Mouse (Mus musculus): ENCODE data around the gene Muc20. TPM values are rescaled to one million over a fixed set of nuclear protein-coding genes. Genes with fewer than 3 reads are reported as not detected.

The Muc20 gene
- polyA plus RNA-seq, 1 experiment from 2014 or later: 0.13 TPM

DNA sequence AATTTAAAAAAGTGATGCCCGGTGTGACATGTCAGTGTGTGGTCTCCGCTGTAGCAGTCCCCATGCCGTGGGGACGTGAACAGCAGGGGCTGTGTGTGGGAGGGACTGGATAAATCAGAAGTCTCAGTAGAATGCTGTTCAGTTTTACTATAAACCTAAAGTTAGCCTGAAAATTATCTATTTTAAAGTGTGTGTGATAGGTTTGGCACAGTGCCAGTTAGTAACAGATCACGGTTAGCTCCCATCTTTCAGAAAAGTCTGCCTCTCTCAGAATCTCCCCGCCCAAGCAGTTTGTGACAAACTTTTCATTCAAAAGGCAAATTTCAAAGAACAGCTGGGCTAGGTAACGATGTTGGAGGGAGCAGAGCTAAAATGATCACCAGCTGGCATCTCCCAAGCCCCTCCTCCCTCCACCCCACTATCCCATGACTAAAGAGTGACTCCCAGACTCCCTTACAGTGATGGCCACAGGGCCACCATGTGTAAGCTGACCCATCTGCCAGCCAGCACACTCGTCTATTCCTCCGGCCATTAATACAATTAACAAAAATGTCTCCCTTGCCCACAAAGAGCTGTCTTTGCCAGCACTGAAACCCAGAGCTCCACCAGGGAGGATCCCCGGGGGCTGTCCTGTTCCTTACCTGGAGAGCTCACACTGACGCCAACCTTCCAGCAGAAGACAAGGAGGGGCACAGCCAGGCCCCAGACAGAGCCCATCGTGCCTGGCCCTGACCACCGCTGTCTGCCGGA lies 384 bp downstream of the Muc20 start:
- DNase-seq (ENCODE audit: low spot score): no peak

DNA sequence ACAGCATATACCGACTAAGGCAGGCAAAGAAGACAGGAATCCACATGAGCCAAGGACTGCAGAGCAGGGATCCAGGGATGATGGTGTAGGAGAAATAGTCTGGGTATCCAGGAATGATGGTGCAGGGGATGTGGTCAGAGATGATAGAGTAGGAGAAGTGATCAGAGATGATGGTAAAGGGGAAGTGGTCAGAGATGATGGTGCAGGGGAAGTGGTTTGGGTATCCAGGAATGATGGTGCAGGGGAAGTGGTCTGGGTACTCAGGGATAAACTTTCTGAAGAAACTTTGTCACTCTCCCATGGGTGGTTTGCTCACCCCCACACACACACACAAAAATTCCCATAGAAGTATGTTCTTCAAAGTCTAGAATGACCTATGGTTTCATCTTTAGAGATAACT lies 2.1 kb downstream of the Muc20 start:
- DNase-seq (ENCODE audit: low spot score): no peak

DNA sequence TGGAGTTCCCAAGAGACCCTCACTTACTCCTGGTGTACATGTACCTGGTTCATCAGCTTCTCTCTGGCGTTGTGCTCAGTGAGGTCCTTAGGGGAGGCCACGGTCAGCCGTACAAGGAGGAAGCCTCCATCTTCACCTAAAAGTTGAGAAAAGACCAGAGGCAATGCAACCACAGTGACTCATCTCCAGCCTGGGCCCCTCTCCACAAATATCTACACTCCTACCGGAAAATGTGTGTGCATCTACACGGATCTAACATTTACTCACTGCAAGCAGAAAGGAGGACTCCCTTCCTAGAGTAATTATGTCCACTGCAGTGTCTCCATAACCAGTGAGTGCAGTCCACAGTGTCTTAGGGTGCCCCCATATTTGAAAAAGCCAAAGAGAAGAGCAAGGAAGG lies 7.2 kb downstream of the Muc20 start:
- no peak for DNase-seq (ENCODE audit: low spot score)

DNA sequence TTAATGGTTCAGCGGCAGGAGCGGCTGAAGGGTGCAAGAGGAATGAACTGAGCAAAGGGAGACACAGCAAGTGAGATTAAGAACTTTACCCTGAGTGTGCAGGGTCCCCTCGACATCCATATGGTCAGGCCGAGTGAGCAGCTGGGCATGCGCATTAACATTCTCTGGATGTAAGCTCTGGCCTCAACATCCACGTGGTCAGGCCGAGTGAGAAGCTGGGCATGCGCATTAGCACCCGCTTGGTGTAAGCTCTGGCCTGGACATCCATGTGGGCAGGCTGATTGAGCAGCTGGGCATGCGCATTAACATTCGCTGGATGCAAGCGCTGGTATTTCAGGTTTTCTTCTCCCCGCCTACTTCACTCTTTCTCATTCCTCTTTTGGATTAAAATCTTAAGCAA lies 12.4 kb downstream of the Muc20 start:
- DNase-seq (ENCODE audit: low spot score): no peak

DNA sequence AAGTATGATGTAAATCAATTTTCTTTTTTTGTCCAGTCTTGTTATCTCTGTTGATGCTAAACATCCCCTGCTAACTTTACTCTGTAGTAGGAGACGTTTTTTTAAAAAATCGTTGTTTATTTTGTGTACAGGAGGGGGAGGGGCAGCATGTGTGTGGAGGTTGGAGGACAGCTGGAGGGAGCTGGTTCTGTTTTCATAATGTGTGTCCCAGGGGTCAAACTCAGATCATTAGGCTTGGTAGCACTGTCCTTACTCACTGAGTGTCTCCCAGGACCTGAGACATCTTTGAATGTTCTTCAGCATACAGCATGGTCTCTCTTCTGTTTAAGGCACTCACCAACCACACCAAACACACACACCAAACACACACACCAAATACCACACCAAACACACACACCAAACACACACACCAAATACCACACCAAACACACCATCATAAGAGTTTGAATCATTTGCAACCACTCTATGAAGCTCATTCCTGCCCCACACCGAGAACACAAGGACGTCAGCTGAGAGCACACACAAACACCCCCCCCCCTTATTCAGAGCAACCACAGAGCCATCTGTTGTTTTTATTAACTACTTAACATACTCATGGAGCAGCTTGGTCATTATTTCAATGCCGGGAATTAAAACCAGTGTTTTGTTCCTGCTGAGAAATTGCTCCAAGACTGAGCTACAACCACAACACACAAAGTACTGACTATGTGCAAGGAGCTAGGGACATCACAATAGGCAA lies 13.7 kb downstream of the Muc20 start:
- no peak for DNase-seq (ENCODE audit: low spot score)

DNA sequence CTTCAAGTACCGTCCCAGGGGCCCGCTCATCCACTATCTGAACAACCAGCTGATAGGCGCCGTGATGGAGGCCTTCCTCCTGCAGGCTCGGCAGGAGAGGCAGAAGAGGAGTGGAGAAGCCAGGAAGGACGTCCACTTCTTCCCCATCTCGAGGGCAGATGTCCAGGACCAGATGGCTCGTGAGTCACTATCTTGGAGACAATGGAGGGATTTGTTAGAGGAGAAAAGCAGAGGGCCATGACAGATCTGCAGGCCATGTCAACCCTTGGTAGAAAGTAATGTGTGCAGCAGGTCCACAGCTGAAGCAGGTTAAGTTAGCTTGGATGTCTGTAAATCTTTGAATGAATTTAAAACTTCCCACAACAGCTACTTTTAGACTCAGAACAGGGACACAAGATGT lies 18.3 kb downstream of the Muc20 start:
- DNase-seq (ENCODE audit: low spot score): no peak

DNA sequence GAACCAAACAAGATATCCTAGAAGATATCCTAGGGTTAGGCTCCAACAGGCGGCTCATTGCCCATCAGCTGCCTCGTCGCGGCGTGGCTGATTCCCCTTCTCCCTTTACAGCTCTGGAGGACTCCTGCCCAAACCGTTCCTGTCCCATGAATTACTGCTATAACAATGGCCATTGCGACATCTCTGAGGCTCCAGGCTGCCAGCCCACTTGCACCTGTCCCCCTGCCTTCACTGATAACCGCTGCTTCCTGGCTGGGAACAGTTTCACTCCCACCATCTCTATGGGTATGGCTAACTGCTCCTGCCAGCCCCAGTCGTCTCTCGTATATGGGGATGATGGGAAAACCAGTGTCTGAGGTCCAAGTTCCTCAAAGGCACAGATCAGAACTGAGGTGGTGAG lies 20.6 kb downstream of the Muc20 start:
- no peak for DNase-seq (ENCODE audit: low spot score)

DNA sequence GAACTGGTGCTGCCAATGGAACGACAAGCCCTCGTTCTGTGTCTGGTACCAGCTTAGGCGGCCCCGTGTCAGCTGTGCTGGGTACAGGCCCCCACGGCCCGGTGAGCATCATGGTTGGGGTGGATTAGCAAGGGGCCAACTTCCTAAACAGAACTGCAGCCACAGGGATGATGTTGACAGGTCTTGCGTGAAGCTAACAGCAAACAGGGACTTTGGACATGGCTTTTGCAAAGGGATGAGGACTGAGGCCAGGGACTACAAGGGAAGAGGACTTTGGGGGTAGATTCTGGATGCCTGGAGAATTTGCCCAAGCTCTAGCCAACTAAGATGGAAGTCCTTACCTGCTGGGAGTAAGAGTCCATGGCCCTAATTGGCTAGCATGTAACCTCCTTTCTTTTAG lies 30.3 kb downstream of the Muc20 start:
- no peak for DNase-seq (ENCODE audit: low spot score)

DNA sequence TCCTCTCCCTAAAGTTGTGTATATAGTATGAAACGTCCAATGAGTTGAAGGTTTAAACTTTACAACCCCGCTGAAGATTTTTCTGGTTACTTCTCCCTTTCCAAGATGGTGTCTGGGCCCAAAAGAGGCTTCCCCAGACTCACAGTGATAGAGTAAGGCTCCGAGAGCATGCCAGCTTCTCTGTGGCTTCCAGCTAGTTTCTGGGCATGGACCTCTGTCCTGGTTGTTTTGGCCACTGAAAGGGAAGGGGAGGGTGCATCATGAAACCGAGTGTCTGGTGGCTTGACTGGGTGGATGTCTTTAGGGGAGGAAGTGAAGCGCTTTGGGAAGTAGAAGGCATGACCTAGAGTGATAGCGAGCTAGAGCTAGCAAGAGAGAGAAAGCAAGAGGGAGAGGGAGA lies 32.3 kb downstream of the Muc20 start:
- DNase-seq (ENCODE audit: low spot score): no peak

DNA sequence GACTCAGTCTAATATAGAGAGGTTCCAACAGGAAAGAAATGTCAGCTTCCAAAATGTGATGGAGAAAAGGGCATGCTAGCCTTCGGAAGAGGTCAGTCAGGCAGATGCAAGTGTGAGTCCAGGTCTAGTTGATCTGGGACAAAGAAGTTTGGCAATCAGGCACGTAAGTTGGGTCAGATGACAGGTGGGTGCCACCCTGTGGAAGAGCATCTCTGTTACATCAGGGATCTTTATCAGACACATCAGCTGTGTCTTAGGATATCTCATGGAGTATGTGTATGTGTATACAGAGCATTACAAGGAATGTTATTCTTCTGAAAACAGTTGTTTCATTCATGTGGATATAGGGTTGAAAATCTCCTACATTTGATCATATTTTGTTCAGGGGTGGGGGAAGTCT lies 32.7 kb downstream of the Muc20 start:
- DNase-seq (ENCODE audit: low spot score): no peak

DNA sequence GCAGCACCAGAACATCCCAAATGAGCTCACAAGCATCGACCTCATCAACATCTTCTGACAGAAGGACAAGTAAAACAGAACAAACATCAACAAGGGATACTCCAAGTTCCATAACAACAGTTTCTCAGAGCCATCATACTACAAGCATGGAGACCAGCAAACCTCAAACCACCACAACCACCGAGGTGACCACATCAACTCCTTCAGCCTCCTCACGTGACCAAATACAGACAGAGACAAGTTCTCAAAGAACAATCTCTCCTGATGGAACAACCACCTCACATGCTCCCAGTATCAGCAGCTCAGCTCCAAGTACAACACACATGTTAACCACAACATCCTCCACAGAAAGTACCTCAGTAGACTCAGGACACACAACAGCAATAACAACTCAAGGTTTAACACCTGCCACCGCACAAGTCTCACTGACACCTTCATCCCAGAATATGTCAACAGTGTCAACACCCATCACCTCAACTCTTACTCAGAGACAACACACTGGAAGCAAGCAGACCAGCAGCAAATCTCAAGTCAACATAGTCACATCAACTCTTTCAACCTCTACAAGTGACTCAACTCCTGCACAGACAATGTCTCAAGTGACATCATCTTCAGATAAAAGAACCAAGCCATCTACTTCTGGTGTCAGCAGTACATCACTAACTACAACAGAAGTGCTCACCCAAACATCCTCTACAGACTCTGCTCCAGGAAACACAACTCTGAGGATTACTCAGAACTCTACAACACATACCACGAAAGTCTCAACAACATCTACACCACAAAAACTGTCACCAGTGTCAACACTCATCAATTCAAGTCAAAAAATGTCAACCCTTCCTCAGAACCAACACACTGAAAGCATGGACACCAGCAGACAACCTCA lies 46.8 kb downstream of the Muc20 start:
- DNase-seq (ENCODE audit: low spot score): peak; percentile 6

DNA sequence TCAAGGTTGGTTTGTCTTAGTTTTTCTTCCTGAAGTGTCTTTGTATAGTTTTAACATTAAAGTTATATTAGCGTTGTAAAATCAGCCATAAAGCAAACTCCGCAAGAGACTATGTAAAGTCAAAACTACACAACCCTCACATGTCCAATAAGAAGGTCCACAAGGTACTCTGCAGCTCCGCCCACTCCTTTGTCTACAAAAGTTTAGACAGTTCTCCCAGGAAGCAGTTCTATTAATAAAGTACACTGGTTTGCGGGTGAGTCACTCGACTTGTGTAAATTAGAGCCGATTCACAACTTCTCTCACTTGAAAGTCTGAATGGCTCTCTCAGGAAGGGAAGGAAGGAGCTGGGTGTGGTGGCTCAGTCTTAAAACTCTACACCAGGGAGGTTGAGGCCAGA lies 51.4 kb downstream of the Muc20 start:
- no peak for DNase-seq (ENCODE audit: low spot score)

DNA sequence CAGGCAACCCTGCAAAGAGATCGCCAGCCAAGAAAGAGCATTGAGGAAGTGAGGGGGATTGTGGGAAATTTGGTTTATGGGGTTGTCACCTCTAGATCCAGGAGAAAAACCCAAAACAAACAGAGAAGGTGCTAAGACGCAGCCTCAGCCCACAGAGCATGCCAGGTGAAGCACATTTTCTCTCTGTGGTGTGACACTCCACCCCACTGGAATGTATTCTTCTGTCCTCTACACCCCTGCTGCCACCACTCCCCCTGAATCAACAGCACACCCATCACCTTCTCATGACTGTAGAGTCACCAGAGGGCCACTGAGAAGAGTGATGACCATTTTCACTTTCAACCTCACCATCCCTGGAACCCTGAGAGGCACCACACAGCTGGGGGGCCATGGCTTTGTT lies 54.5 kb downstream of the Muc20 start:
- no peak for DNase-seq (ENCODE audit: low spot score)

DNA sequence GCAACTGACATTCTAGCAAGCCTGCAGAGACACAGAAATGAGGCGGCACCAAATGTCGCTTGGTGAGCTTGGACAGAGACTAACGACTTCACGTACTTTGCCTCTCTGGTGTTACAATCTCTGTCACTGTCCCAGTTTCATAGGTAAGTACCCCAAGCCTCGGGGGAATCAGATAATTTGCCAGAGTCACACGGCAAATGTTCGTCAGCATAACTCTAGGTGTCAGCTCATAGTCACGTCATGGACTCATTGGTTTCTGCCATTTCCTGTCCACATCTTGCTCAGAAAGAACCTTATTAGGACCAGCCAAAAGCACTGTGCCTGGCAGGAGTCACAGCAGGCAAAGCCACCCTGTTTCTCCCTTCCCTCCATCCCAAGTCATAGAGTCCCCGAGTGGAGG lies 55.9 kb downstream of the Muc20 start:
- DNase-seq (ENCODE audit: low spot score): no peak

DNA sequence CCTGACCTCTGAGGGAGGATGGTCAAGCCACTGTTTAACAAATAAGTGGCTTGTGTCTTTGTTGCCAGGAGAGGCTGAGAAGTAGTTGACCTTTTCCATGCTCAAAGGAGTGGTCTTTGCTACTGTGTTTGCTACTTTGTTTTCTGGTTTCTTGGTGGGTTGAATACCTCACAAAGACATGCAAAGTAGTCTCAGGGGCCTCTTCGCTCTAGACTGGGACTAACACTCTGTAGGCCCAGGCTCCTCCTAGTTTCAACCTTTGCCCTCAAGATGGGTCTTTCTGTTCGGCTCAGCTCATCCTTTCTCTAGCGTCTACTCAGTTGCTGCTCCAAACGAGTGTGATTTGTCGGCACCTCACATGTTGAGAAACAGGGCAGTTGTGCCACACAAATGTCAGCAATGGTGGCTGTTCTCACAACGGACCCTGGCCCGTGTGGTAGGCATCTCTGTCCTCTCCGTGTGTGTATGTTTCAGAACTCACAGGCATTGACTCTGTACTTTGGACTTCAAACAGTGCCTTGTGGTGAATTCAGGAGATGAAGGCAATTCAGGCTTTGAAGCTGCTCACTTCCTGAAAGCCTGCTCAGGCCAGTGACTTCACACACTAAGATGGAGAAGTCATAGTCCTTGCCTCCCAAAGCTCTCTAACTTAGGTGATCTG lies 57.1 kb downstream of the Muc20 start:
- DNase-seq (ENCODE audit: low spot score): no peak

DNA sequence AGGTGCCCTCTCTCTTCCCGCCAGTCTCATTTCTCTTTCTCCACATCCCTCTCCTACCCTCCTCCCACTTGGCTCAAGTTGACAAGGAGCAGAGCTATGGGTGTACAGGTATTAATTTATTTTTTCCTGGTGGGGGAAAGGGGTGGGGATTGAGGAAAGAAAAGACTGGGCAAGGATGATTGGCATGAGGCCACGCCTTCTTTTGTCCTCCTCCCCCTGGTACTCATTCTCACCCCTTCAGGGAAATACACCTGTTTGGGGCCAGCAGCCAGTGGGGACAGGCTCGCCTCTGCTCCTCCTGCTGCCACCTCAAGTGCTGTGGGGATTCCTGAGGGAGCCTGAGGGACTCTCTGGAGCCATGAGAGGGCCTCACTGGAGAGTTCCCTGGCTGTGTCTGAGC lies 61.2 kb downstream of the Muc20 start:
- no peak for DNase-seq (ENCODE audit: low spot score)

DNA sequence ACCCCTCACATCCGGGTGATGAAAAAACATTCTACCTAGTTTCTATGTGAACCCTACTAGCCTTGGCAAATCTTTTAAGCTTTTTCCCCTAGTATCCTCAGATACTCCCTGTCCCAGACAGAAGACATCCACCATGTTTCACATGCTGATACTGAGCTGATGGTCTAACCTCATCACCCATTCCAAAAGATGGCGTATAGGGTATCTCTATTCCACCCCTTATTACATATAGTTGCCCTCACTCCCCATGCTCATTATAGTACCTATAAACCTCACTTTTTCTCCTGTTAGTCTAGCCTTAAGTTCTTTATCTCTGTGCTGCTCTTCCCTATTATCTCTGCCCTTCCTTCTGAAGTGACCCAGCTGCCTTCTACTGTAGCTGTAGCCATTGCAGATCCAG lies 61.6 kb downstream of the Muc20 start, which contains the start of gene Muc4:
Gene Muc4, plus strand, starts transcription at position 301 of the 400 bp plus-strand sequence.
- DNase-seq (ENCODE audit: low spot score): no peak

DNA sequence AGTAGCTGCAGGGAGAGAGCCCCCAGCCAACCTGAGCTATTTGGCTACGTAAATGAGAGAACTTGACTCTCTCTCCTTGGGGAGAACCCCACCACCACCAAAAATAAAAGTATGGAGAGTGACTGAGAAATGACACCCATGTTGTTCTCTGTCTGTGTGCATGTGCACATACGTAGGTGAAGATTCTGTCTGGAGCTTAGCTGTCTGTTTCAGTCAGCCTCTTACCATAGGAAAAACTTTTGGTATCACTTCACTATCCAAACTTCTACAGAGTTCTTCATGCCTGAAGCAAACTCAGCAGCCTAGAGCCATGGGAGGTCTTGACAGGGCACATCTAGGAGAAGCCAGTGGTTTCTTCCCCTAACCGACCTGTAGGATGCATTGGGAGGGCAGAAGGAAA lies 64.0 kb downstream of the Muc20 start:
- no peak for DNase-seq (ENCODE audit: low spot score)

DNA sequence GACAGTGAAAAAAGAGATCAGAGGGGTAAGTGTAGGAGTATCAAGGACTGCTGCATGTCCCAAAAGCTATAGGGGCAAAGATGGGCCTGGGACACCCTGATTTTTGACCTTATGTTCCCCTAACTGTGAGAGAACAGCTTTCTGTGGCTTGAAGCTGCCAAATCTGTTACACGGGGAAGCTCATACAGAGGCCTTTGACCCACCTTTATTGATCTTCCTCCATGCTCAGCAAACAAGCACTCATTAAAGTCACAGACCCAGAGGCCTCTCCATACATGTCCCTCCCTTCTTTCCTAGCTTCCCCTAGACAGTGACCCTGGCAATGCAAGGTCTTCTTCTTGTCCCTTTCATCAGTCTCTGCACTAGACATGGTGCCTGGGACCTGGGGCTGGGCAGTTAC lies 68.5 kb downstream of the Muc20 start:
- DNase-seq (ENCODE audit: low spot score): no peak

DNA sequence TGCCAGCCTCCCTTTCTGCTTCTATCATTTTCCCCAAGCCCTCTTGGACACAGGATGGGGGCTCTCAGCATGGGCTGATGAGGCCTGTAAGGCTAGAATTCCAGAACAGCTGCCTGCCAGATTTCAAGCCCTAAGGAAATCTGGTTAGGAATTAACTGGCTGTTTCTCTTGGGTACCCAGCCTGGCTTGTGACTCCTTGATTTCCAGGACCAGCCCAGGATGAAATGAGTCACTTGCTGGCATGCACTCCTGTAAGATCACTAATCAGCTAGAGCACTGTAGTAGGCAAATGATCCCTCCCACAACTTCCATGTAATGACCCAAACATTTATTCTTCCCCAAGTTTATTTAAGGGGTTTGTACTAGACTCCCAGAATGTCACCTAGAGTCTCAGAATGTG lies 69.0 kb downstream of the Muc20 start:
- no peak for DNase-seq (ENCODE audit: low spot score)

All from thymus, postnatal 0 days (tissue).